Mouse (Mus musculus): Measurements from ENCODE around the gene Pptc7. TPM values are rescaled to one million over a fixed set of nuclear protein-coding genes. Genes with fewer than 3 reads are reported as not detected.
"Not testable (repeated sequence)": the region's sequence is repeated elsewhere in the genome, so short reads cannot be mapped to it uniquely, and the experiment has no call there.

Pptc7 gene
- total RNA-seq, 2 experiments from 2014 or later = 44.0 to 47.2 TPM

GRCm38 (mm10) chr5:122302810-122303745 lies 18.9 kb downstream of the Pptc7 start:
- DNase-seq = no peak

- no peak for DNase-seq
Observed at GRCm38 (mm10) chr5:122303937-122304336, 19.8 kb downstream of the Pptc7 start.

GRCm38 (mm10) chr5:122304541-122304940 lies 20.4 kb downstream of the Pptc7 start:
- DNase-seq = no peak

GRCm38 (mm10) chr5:122305472-122305871 lies 21.3 kb downstream of the Pptc7 start:
- DNase-seq = no peak

GRCm38 (mm10) chr5:122306536-122306935 lies 22.4 kb downstream of the Pptc7 start:
- DNase-seq = no peak

- DNase-seq = no peak
Observed at GRCm38 (mm10) chr5:122310699-122311098, 26.5 kb downstream of the Pptc7 start.

- no peak for DNase-seq
Observed at GRCm38 (mm10) chr5:122311692-122312091, 27.5 kb downstream of the Pptc7 start.

- no peak for DNase-seq
Observed at GRCm38 (mm10) chr5:122312346-122312745, 28.2 kb downstream of the Pptc7 start.

GRCm38 (mm10) chr5:122312942-122313684 lies 28.9 kb downstream of the Pptc7 start:
- DNase-seq = no peak

GRCm38 (mm10) chr5:122314966-122315667 lies 31.0 kb downstream of the Pptc7 start:
- DNase-seq = peak; percentile 90

GRCm38 (mm10) chr5:122317329-122318045 lies 33.3 kb downstream of the Pptc7 start:
- DNase-seq = no peak

- DNase-seq = peak; percentile 43
Observed at GRCm38 (mm10) chr5:122318100-122318499, 33.9 kb downstream of the Pptc7 start.

- not testable (repeated sequence) for DNase-seq
Observed at GRCm38 (mm10) chr5:122318976-122319375, 34.8 kb downstream of the Pptc7 start.

GRCm38 (mm10) chr5:122319474-122320204 lies 35.5 kb downstream of the Pptc7 start:
- peak; percentile 45 for DNase-seq

GRCm38 (mm10) chr5:122320205-122320781 lies 36.1 kb downstream of the Pptc7 start:
- no peak for DNase-seq

GRCm38 (mm10) chr5:122323523-122323922 lies 39.4 kb downstream of the Pptc7 start:
- DNase-seq = no peak

GRCm38 (mm10) chr5:122324608-122325431 lies 40.7 kb downstream of the Pptc7 start:
- DNase-seq = no peak

- no peak for DNase-seq
Observed at GRCm38 (mm10) chr5:122325477-122325876, 41.3 kb downstream of the Pptc7 start.

GRCm38 (mm10) chr5:122327283-122327682 lies 43.1 kb downstream of the Pptc7 start:
- DNase-seq = no peak

GRCm38 (mm10) chr5:122330269-122330668 lies 46.1 kb downstream of the Pptc7 start:
- DNase-seq = no peak

Data from heart, postnatal 4 days (tissue).